ENCODE assay signal across 8 mouse cellular contexts in the genomic region with DNA sequence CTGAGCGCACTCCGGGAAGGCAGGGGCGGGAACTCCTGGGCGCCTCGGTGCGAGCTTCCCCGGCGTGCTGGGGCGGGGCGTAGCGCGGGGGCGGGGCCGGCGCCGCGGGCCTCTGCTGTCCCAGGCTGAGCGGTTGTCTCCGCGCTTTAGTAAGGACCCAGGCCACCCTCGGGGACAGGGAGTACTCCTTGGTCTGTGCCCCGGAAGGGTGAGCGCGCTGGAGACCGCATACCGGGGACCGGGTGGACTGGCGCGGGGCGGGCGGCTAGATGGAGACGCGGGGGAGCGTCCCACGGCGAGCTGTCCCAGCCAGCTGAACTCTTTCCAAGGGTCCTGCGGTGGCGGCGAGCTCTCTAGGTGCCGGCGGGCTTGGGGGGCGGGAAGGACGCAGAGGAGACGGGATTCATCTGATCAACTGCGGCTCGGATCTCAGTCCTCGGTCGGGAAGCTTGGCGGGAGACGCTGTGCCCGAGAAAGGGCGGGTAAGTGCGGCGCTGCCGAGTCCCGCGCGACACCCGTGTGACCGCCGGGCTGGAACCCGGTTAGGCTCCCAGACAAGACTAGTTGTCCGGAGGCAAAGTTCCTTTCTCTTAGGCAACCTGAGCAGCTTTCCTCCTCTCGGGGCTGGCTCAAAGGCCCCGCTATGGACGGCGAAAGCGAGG. TPM values are rescaled to one million over a fixed set of nuclear protein-coding genes. Genes with fewer than 3 reads are reported as not detected.
DNase-seq lines count a peak whose midpoint lies in the region; ATAC-seq and TF ChIP-seq lines count a peak whose summit lies in the region.

No protein-coding gene starts in this region.

- DNase-seq in spleen, postnatal 10 days (ENCODE audit: low spot score in 2 of 2) = peak; percentile 8 to 14
- no peak for DNase-seq in spleen, adult 12 weeks (ENCODE audit: low spot score)
- DNase-seq in embryonic facial prominence, embryonic 14.5 days (ENCODE audit: low spot score) = peak; percentile 81
- peak; percentile 81 for DNase-seq in kidney, postnatal 0 days (ENCODE audit: low spot score)
- DNase-seq in lung, embryonic 14.5 days = peak; percentile 86
- peak; percentile 62 for DNase-seq in ovary, postnatal 10 days (ENCODE audit: low spot score)
- peak; percentile 54 to 66 for DNase-seq in urinary bladder, postnatal 4 days (ENCODE audit: low spot score in 2 of 2)

- H3K36me3 ChIP-seq in embryonic facial prominence, embryonic 14.5 days (ENCODE audit: control insufficient read depth, insufficient read depth, low read length) = no peaks in the 10 kb centered on the region
- H3K36me3 ChIP-seq in heart, embryonic 14.5 days (ENCODE audit: control insufficient read depth, insufficient read depth, low read length) = no peaks in the 10 kb centered on the region
- H3K36me3 ChIP-seq in kidney, postnatal 0 days (ENCODE audit: insufficient read depth, low read length) = no peaks in the 10 kb centered on the region
- 0 out of 2 replicates have a peak, but pooled peaks cover 4% of the 10 kb centered on the region for H3K36me3 ChIP-seq in lung, embryonic 14.5 days (ENCODE audit: insufficient read depth)

- ATAC-seq in embryonic facial prominence, embryonic 14.5 days (ENCODE audit: low read depth) = peak; percentile 96
- ATAC-seq in heart, embryonic 14.5 days (ENCODE audit: insufficient number of reproducible peaks, insufficient read depth, low FRiP score, low read depth) = peak; percentile 82
- ATAC-seq in kidney, postnatal 0 days (replicated peaks; ENCODE audit: low FRiP score, low read depth) = peak; percentile 95
- ATAC-seq in lung, embryonic 14.5 days (ENCODE audit: insufficient read depth) = peak; percentile 97

- H3K27me3 ChIP-seq in embryonic facial prominence, embryonic 14.5 days (replicated peaks; ENCODE audit: control insufficient read depth, insufficient read depth, low read length) = 0 out of 2 replicates have a peak, but pooled peaks cover 3% of the 10 kb centered on the region
- H3K27me3 ChIP-seq in heart, embryonic 14.5 days (ENCODE audit: control insufficient read depth, insufficient read depth, low read length) = peaks cover 6% of the 10 kb centered on the region
- H3K27me3 ChIP-seq in kidney, postnatal 0 days (ENCODE audit: insufficient read depth, low read length) = no peaks in the 10 kb centered on the region
- H3K27me3 ChIP-seq in lung, embryonic 14.5 days (ENCODE audit: insufficient read depth, low read length) = no peaks in the 10 kb centered on the region

- H3K4me2 ChIP-seq in embryonic facial prominence, embryonic 14.5 days (ENCODE audit: low read depth, low read length) = peak overlapping the region; percentile 73
- H3K4me2 ChIP-seq in heart, embryonic 14.5 days (ENCODE audit: low read length) = peak overlapping the region; percentile 95
- peak overlapping the region; percentile 91 for H3K4me2 ChIP-seq in kidney, postnatal 0 days (ENCODE audit: low read length)
- H3K4me2 ChIP-seq in lung, embryonic 14.5 days = peak overlapping the region; percentile 75

- TF ChIP-seq CTCF in kidney, postnatal 0 days (IDR thresholded peaks at IDR 0.05; ENCODE audit: low read depth) = no peak
- TF ChIP-seq CTCF in lung, embryonic 14.5 days (IDR thresholded peaks at IDR 0.05; ENCODE audit: low read depth) = no peak

- peak overlapping the region; percentile 82 for H3K9ac ChIP-seq in embryonic facial prominence, embryonic 14.5 days (ENCODE audit: low read depth, low read length)
- H3K9ac ChIP-seq in heart, embryonic 14.5 days (ENCODE audit: low read length) = peak overlapping the region; percentile 80
- H3K9ac ChIP-seq in kidney, postnatal 0 days (ENCODE audit: low read depth, low read length) = peak overlapping the region; percentile 79
- peak overlapping the region; percentile 79 for H3K9ac ChIP-seq in lung, embryonic 14.5 days

- no peaks in the 10 kb centered on the region for H3K9me3 ChIP-seq in embryonic facial prominence, embryonic 14.5 days (ENCODE audit: control insufficient read depth, low read length)
- H3K9me3 ChIP-seq in heart, embryonic 14.5 days (ENCODE audit: control insufficient read depth, low read length) = no peaks in the 10 kb centered on the region
- no peaks in the 10 kb centered on the region for H3K9me3 ChIP-seq in kidney, postnatal 0 days (replicated peaks; ENCODE audit: low read length)
- no peaks in the 10 kb centered on the region for H3K9me3 ChIP-seq in lung, embryonic 14.5 days (ENCODE audit: low read depth, low read length)

- peak overlapping the region; percentile 64 for H3K4me3 ChIP-seq in embryonic facial prominence, embryonic 14.5 days (ENCODE audit: low read depth, low read length)
- peak overlapping the region; percentile 80 to 82 for H3K4me3 ChIP-seq in heart, embryonic 14.5 days (ENCODE audit: control insufficient read depth in 1 of 2, insufficient read depth in 1 of 2, low read depth in 1 of 2, low read length in 2 of 2)
- H3K4me3 ChIP-seq in kidney, postnatal 0 days (replicated peaks; ENCODE audit: low read depth, low read length) = peak overlapping the region; percentile 75
- H3K4me3 ChIP-seq in lung, embryonic 14.5 days (ENCODE audit: low read depth, low read length) = peak overlapping the region; percentile 70

- 0% methylated on average over 29 of the region's 68 CpGs for WGBS in embryonic facial prominence, embryonic 14.5 days
- WGBS in heart, embryonic 14.5 days = under 1% methylated on average over 66 of the region's 68 CpGs
- under 1% methylated on average over 67 of the region's 68 CpGs for WGBS in kidney, postnatal 0 days
- WGBS in lung, embryonic 14.5 days = 1% methylated on average over 63 of the region's 68 CpGs

- H3K27ac ChIP-seq in embryonic facial prominence, embryonic 14.5 days (replicated peaks; ENCODE audit: low read depth, low read length) = peak overlapping the region; percentile 61
- H3K27ac ChIP-seq in heart, embryonic 14.5 days (replicated peaks in 1 of 2; ENCODE audit: control insufficient read depth in 1 of 2, insufficient read depth in 1 of 2, low read depth in 2 of 2, low read length in 2 of 2) = peak overlapping the region; percentile 3 to 62
- peak overlapping the region; percentile 82 for H3K27ac ChIP-seq in kidney, postnatal 0 days
- peak overlapping the region; percentile 84 for H3K27ac ChIP-seq in lung, embryonic 14.5 days (ENCODE audit: low read depth)

- peaks cover 20% of the 10 kb centered on the region for H3K4me1 ChIP-seq in embryonic facial prominence, embryonic 14.5 days (ENCODE audit: control insufficient read depth, insufficient read depth, low read length)
- H3K4me1 ChIP-seq in heart, embryonic 14.5 days (ENCODE audit: control insufficient read depth in 2 of 2, insufficient read depth in 2 of 2, low read length in 2 of 2) = peaks cover 0 to 8% of the 10 kb centered on the region in 2 experiments; a peak in 1 of 4 replicates
- peaks cover 5% of the 10 kb centered on the region for H3K4me1 ChIP-seq in kidney, postnatal 0 days (replicated peaks; ENCODE audit: insufficient read depth, low read length)
- peaks cover 10% of the 10 kb centered on the region; the same call in 1 of the 2 replicates for H3K4me1 ChIP-seq in lung, embryonic 14.5 days (ENCODE audit: insufficient read depth)

RNA-seq across cellular contexts. Expression of gene Arhgef26, which starts 0.8 kb away (rescaled TPM):
- 7.7 and 9.4 TPM in 2 replicates for polyA plus RNA-seq in embryonic facial prominence, embryonic 14.5 days (2014; fragmentation: Nextera tagmentation; extraction: Ambion mirVana)
- 3.2 and 4.1 TPM in 2 replicates for polyA plus RNA-seq in heart, embryonic 14.5 days (2014; fragmentation: Nextera tagmentation; extraction: Ambion mirVana)
- polyA plus RNA-seq in kidney, postnatal 0 days (2015; fragmentation: Nextera tagmentation; extraction: Ambion mirVana) = 7.8 and 8.8 TPM in 2 replicates
- polyA plus RNA-seq in lung, embryonic 14.5 days (2014; fragmentation: Nextera tagmentation; extraction: Ambion mirVana) = 11.7 and 13.6 TPM in 2 replicates

Comparison
In these comparisons a context has a peak if more than half of its experiments do, and no peak if none do; other contexts are left out.
1. H3K27ac ChIP-seq: peak in every context shown above with its lines; median percentile 84 in lung, embryonic 14.5 days; 82 in kidney, postnatal 0 days; 61 in embryonic facial prominence, embryonic 14.5 days; 32 in heart, embryonic 14.5 days.